Mouse (Mus musculus) kidney, embryonic 15.5 days (tissue): ENCODE data around the gene Ankrd65. TPM values are rescaled to one million over a fixed set of nuclear protein-coding genes. Genes with fewer than 3 reads are reported as not detected.

ENCODE experiments used
- ATAC-seq: fragments of 200-750 bp; cut with Nextera tagmentation; replicated peaks from 2 replicates; pipeline ENCODE4 v1.8.0; 2017; ENCODE audit warnings: moderate TSS enrichment; ENCODE audit not compliant: low FRiP score
- H3K27ac ChIP-seq: fragments of 300-500 bp; sonication (generic); 2 replicates; pipeline ENCODE4 v1.5.1; 2015; ENCODE audit warnings: mild to moderate bottlenecking, inconsistent platforms
- H3K27me3 ChIP-seq: fragments of 300-500 bp; sonication (generic); 2 replicates; pipeline ENCODE4 v1.6.1; 2015; ENCODE audit warnings: inconsistent platforms
- H3K36me3 ChIP-seq: fragments of 300-500 bp; sonication (generic); 2 replicates; pipeline ENCODE4 v1.6.1; 2015; ENCODE audit warnings: inconsistent platforms
- H3K4me1 ChIP-seq: fragments of 300-500 bp; sonication (generic); 2 replicates; pipeline ENCODE4 v1.6.1; 2015; ENCODE audit warnings: inconsistent platforms
- H3K4me2 ChIP-seq: fragments of 300-500 bp; sonication (generic); 2 replicates; pipeline ENCODE4 v1.6.1; 2015; ENCODE audit warnings: moderate library complexity, mild to moderate bottlenecking, inconsistent platforms
- H3K4me3 ChIP-seq: fragments of 300-500 bp; sonication (generic); replicated peaks from 2 replicates; pipeline ENCODE4 v1.5.1; 2015; ENCODE audit warnings: mild to moderate bottlenecking, inconsistent platforms
- H3K9ac ChIP-seq: fragments of 300-500 bp; sonication (generic); 2 replicates; pipeline ENCODE4 v1.6.1; 2015; ENCODE audit warnings: mild to moderate bottlenecking, inconsistent platforms
- H3K9me3 ChIP-seq: fragments of 300-500 bp; sonication (generic); replicated peaks from 2 replicates; pipeline ENCODE4 v1.6.1; 2016; ENCODE audit warnings: inconsistent platforms
- WGBS: fragments of 180-500 bp; shearing (Covaris S2); methylation state at CpG from one replicate; pipeline ENCODE4 v1.1.7; 2015; ENCODE audit warnings: mixed read lengths; 5-methylcytosine and 5-hydroxymethylcytosine counted together
- microRNA-seq: library from miRNA; unstranded; fragments of <30 nt; microRNA quantifications from one replicate; pipeline ENCODE4, GENCODE M21; 2016
- polyA plus RNA-seq: library from polyadenylated mRNA; unstranded; fragments of >200 nt; fragmentation: Nextera tagmentation; extraction: Ambion mirVana; gene quantifications from 2 replicates; pipeline ENCODE4 v1.2.1, GENCODE M21; 2015

The Ankrd65 gene
- polyA plus RNA-seq, 1 experiment from 2014 or later, result 0.34 TPM

- ATAC-seq, result no peak; the same call in 1 of the 2 replicates
- no peaks in the 10 kb centered on the region for H3K9me3 ChIP-seq
- H3K9ac ChIP-seq, result no peak overlapping the region
- H3K4me3 ChIP-seq, result peak overlapping the region; percentile 50
- H3K36me3 ChIP-seq, result peaks cover 16% of the 10 kb centered on the region
- H3K27me3 ChIP-seq, result no peaks in the 10 kb centered on the region
- peak overlapping the region; percentile 77 for H3K4me2 ChIP-seq
- peaks cover 50% of the 10 kb centered on the region for H3K4me1 ChIP-seq
- 39% methylated on average over 38 of the region's 38 CpGs for WGBS
- H3K27ac ChIP-seq, result no peak overlapping the region
Observed at GRCm38 (mm10) chr4:155841651-155842270, 51.5 kb downstream of the Ankrd65 start.

GRCm38 (mm10) chr4:155843231-155843630 is 53.0 kb downstream of the Ankrd65 start:
- no peaks in the 10 kb centered on the region for H3K27me3 ChIP-seq
- 89% methylated on average over 5 of the region's 5 CpGs for WGBS
- ATAC-seq, result no peak
- H3K36me3 ChIP-seq, result peaks cover 16% of the 10 kb centered on the region
- H3K9ac ChIP-seq, result no peak overlapping the region
- no peak overlapping the region for H3K4me3 ChIP-seq
- H3K9me3 ChIP-seq, result no peaks in the 10 kb centered on the region
- peaks cover 49% of the 10 kb centered on the region for H3K4me1 ChIP-seq
- no peak overlapping the region for H3K27ac ChIP-seq
- H3K4me2 ChIP-seq, result no peak overlapping the region

- H3K4me2 ChIP-seq, result peak within 1 kb of the TSS; percentile 93
- peak within 1 kb of the TSS; percentile 90 for H3K4me3 ChIP-seq
- H3K27ac ChIP-seq, result peak within 1 kb of the TSS; percentile 75
- H3K9ac ChIP-seq, result peak within 1 kb of the TSS; percentile 92
- ATAC-seq, result peak; percentile 94
- no peaks in the 10 kb centered on the region for H3K9me3 ChIP-seq
- H3K4me1 ChIP-seq, result peaks cover 36% of the 10 kb centered on the region
- peaks cover 16% of the 10 kb centered on the region for H3K36me3 ChIP-seq
- no peaks in the 10 kb centered on the region for H3K27me3 ChIP-seq
- WGBS, result 2% methylated on average over 57 of the region's 65 CpGs
Observed at GRCm38 (mm10) chr4:155846871-155847578, 56.8 kb downstream of the Ankrd65 start, which contains the start of gene Dvl1. Gene Dvl1, plus strand, starts transcription at chr4:155847402.

GRCm38 (mm10) chr4:155847591-155848352 is 57.5 kb downstream of the Ankrd65 start:
- no peaks in the 10 kb centered on the region for H3K9me3 ChIP-seq
- H3K27me3 ChIP-seq, result no peaks in the 10 kb centered on the region
- peak overlapping the region; percentile 90 for H3K4me3 ChIP-seq
- peaks cover 11% of the 10 kb centered on the region for H3K36me3 ChIP-seq
- 2% methylated on average over 51 of the region's 69 CpGs for WGBS
- peak; percentile 61 for ATAC-seq
- peak overlapping the region; percentile 75 for H3K27ac ChIP-seq
- peak overlapping the region; percentile 93 for H3K4me2 ChIP-seq
- H3K9ac ChIP-seq, result peak overlapping the region; percentile 92
- peaks cover 36% of the 10 kb centered on the region for H3K4me1 ChIP-seq

GRCm38 (mm10) chr4:155848434-155849095 is 58.3 kb downstream of the Ankrd65 start:
- 58% methylated on average over 7 of the region's 7 CpGs for WGBS
- Histone ChIP-seq H3K9me3 (no peaks in the 10 kb centered on the region), H3K9ac (peak overlapping the region; percentile 92), H3K27me3 (no peaks in the 10 kb centered on the region), H3K36me3 (peaks cover 9% of the 10 kb centered on the region; the same call in 1 of the 2 replicates), H3K4me2 (peak overlapping the region; percentile 93), H3K27ac (peak overlapping the region; percentile 75; the same call in 1 of the 2 replicates), H3K4me3 (peak overlapping the region; percentile 90), H3K4me1 (peaks cover 36% of the 10 kb centered on the region)
- ATAC-seq, result no peak

Small RNA genes lying within 50 kb of the gene (microRNA-seq; reads per million reads assigned to microRNA genes)
- gene Gm27743, result not detected

Other genes starting within 250 kb of the Ankrd65 start
- gene Nadk, start 228.1 kb upstream of the Ankrd65 start, polyA plus RNA-seq, result 89.0 and 93.6 TPM in 2 replicates
- gene Slc35e2, start 189.0 kb upstream of the Ankrd65 start, polyA plus RNA-seq, result 9.6 and 10.4 TPM in 2 replicates
- 63.4 and 64.8 TPM in 2 replicates for gene Cdk11b, start 165.6 kb upstream of the Ankrd65 start, polyA plus RNA-seq
- not detected in 2 replicates for gene Gm10563, start 145.0 kb upstream of the Ankrd65 start, polyA plus RNA-seq
- 51.7 and 68.7 TPM in 2 replicates for gene Mmp23, start 137.1 kb upstream of the Ankrd65 start, polyA plus RNA-seq
- 25.8 and 30.2 TPM in 2 replicates for gene Mib2, start 121.2 kb upstream of the Ankrd65 start, polyA plus RNA-seq
- 4.9 and 5.3 TPM in 2 replicates for gene Fndc10, start 96.1 kb upstream of the Ankrd65 start, polyA plus RNA-seq
- gene Ssu72, start 85.6 kb upstream of the Ankrd65 start, polyA plus RNA-seq, result 144 and 145 TPM in 2 replicates
- 0.50 and 1.0 TPM in 2 replicates for gene Tmem240, start 55.6 kb upstream of the Ankrd65 start, polyA plus RNA-seq
- gene Atad3a, start 29.3 kb upstream of the Ankrd65 start, polyA plus RNA-seq, result 115 and 124 TPM in 2 replicates
- 5.6 and 7.7 TPM in 2 replicates for gene Vwa1, start 15.7 kb upstream of the Ankrd65 start, polyA plus RNA-seq
- gene Tmem88b, start 4.6 kb upstream of the Ankrd65 start, polyA plus RNA-seq, result 0.42 and 0.47 TPM in 2 replicates
- gene Mrpl20, start 12.4 kb downstream of the Ankrd65 start, polyA plus RNA-seq, result 217 and 226 TPM in 2 replicates
- gene Ccnl2, start 22.1 kb downstream of the Ankrd65 start, polyA plus RNA-seq, result 158 and 173 TPM in 2 replicates
- gene Aurkaip1, start 40.8 kb downstream of the Ankrd65 start, polyA plus RNA-seq, result 149 and 158 TPM in 2 replicates
- gene Mxra8, start 49.2 kb downstream of the Ankrd65 start, polyA plus RNA-seq, result 90.7 and 106 TPM in 2 replicates
- 5.2 and 5.3 TPM in 2 replicates for gene Dvl1, start 57.0 kb downstream of the Ankrd65 start, polyA plus RNA-seq
- gene Tas1r3, start 72.9 kb downstream of the Ankrd65 start, polyA plus RNA-seq, result 0.18 and 0.19 TPM in 2 replicates
- gene Cptp, start 79.0 kb downstream of the Ankrd65 start, polyA plus RNA-seq, result 13.0 and 15.2 TPM in 2 replicates
- 72.5 and 78.0 TPM in 2 replicates for gene Ints11, start 79.1 kb downstream of the Ankrd65 start, polyA plus RNA-seq
- gene Pusl1, start 101.3 kb downstream of the Ankrd65 start, polyA plus RNA-seq, result 47.7 and 52.1 TPM in 2 replicates
- gene Acap3, start 101.4 kb downstream of the Ankrd65 start, polyA plus RNA-seq, result 17.3 and 18.7 TPM in 2 replicates
- 110 and 113 TPM in 2 replicates for gene Ube2j2, start 153.4 kb downstream of the Ankrd65 start, polyA plus RNA-seq
- gene C1qtnf12, start 171.9 kb downstream of the Ankrd65 start, polyA plus RNA-seq, result 118 and 121 TPM in 2 replicates
- gene B3galt6, start 202.2 kb downstream of the Ankrd65 start, polyA plus RNA-seq, result 17.5 and 18.1 TPM in 2 replicates
- gene Sdf4, start 202.4 kb downstream of the Ankrd65 start, polyA plus RNA-seq, result 158 and 161 TPM in 2 replicates
- gene Tnfrsf4, start 223.4 kb downstream of the Ankrd65 start, polyA plus RNA-seq, result 0.72 and 0.78 TPM in 2 replicates
- gene Tnfrsf18, start 235.7 kb downstream of the Ankrd65 start, polyA plus RNA-seq, result 1.7 and 2.4 TPM in 2 replicates